Mouse (Mus musculus): Measurements from ENCODE around the gene Foxo1.

Gene Foxo1

DNA sequence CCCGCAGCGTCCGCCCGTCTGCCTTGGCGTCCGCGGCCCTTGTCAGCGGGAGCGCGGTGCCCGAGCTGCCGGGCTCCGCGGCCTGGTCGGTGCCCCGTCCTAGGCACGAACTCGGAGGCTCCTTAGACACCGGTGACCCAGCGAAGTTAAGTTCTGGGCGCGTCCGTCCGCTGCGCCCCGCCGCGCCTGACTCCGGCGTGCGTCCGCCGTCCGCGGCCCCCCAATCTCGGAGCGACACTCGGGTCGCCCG is 276 bp downstream of the Foxo1 start:
- DNase-seq (ENCODE audit: low spot score in 2 of 2) = no peak

DNA sequence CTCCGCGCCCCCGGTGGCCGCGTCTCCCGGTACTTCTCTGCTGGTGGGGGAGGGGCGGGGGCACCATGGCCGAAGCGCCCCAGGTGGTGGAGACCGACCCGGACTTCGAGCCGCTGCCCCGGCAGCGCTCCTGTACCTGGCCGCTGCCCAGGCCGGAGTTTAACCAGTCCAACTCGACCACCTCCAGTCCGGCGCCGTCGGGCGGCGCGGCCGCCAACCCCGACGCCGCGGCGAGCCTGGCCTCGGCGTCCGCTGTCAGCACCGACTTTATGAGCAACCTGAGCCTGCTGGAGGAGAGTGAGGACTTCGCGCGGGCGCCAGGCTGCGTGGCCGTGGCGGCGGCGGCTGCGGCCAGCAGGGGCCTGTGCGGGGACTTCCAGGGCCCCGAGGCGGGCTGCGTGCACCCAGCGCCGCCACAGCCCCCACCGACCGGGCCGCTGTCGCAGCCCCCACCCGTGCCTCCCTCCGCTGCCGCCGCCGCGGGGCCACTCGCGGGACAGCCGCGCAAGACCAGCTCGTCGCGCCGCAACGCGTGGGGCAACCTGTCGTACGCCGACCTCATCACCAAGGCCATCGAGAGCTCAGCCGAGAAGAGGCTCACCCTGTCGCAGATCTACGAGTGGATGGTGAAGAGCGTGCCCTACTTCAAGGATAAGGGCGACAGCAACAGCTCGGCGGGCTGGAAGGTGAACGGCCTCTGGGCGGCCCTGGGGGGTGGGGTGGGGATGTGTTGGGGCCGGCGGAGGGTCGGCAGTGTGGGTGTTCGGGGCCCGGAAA is 789 bp downstream of the Foxo1 start:
- peak; percentile 57 to 59 for DNase-seq (ENCODE audit: low spot score in 2 of 2)

DNA sequence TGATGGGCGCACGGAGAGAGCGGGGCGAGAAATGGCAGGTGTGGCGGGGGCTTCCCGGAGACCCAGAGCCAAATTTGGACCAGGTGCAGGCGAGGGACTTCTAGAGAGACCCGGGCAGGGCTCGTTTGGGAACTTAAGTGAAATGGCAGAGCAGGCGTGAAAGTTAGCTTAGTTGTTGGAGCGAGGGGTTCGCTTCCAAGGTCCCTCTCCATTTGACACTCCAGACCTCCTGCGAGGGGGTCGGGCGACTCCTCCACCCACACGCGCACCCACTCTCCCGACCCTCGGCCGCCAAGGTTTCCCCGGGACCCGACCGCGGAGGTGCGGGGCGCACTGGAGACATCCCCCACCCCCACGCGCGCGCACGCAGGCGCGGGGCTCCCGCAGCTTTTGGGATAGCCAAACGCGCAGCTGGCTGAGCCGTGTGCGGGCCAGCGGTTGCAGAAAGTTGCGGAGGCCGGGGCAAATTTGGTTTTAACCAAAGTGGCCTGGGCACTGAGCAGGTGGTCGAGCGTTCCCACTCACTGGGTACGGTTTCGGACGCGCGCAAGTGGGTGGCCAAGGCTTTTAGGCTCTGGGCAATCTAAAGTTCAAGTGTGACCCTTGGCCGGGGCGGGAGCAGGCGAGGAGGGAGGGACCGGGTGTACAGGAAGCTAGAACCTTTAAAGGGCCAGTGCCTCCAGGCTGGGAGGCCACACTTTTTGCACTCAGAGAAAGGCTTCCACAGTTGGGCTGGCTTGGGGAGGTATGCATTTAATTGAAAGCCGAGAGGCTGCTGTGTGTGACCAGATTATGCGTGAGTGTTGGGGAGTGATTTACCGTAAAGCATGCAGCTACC is 1.6 kb downstream of the Foxo1 start:
- DNase-seq (ENCODE audit: low spot score in 2 of 2) = peak; percentile 79 to 81

DNA sequence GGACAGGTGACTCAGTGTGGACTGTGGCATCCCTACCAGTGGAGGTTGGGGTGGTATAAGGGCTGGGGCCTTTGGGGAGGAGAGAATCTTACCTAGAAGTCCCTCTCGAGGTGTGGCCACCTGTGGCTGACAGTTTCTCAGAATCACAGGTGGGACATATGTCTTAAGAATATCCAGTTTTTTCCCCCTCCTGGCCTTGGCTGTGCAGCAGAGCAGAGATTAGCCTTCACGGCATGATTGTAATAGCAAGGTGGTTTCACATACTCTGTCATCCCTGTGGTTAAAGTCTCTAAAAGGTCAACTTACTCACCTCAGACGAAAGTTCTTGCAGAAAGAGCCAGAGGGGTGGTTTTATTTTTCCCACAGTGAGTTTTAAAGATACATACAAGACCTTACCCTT is 2.4 kb downstream of the Foxo1 start:
- no peak for DNase-seq (ENCODE audit: low spot score in 2 of 2)

DNA sequence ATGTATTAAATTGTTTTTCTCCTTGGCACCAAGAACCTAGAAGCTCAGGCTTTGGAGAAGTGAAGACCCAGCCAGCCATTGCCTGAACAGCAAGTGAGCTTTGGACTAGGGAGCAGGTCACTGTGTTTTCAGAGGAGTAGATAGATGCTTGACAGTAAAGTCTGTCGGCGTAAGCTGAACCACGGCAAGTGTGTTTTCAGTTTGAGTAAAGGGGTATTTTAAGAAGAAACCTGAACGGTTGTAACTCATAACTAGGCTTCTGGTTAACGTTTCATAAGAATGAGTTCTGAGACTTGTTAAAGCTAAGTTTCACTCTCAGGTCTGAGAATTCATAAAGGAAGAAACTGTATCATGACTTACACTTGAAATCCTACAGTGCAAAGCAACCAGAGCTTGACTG is 3.2 kb downstream of the Foxo1 start:
- no peak for DNase-seq (ENCODE audit: low spot score in 2 of 2)

DNA sequence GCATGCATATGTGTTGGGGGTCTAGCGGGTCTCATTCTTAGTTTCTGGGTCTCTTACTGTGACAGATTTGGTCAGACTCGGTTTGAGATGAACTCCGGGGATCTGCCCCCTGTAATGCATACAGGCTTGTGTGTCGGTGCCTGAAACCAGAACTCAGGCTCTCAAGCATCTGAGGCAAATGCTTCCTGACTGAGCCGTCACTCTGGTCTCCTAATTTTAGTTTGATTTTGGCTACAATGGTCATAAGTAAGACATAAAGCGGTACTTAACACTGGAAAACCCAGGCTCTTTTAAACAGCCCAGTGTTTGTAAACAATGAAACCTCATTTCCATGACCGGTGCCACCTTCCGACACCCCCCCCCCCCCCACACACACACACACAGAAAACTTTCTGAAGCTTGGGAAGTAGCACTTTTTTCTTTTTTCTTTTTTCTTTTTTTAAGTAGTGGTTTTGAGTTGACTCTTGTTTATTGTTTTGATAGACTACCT is 4.3 kb downstream of the Foxo1 start:
- DNase-seq (ENCODE audit: low spot score in 2 of 2) = no peak

DNA sequence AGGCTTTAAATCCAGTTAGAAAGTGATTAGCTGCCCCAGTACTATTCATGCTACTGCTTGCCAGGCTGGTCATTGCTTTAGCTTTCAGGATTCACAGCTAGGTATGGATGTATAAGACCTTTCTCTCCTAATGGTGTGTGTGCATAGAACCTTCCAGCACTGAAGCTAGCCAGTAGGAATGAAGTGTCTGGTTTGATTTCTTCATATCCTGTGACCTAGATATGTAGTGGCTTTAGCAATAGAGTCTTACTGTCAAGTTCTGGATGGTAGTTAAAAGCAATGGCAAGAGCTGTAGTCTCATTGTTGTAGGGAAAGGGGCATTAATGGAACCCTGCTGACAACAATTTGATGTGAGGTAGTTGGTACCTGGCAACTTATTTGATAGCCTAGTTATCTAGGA is 6.3 kb downstream of the Foxo1 start:
- DNase-seq (ENCODE audit: low spot score in 2 of 2) = no peak

DNA sequence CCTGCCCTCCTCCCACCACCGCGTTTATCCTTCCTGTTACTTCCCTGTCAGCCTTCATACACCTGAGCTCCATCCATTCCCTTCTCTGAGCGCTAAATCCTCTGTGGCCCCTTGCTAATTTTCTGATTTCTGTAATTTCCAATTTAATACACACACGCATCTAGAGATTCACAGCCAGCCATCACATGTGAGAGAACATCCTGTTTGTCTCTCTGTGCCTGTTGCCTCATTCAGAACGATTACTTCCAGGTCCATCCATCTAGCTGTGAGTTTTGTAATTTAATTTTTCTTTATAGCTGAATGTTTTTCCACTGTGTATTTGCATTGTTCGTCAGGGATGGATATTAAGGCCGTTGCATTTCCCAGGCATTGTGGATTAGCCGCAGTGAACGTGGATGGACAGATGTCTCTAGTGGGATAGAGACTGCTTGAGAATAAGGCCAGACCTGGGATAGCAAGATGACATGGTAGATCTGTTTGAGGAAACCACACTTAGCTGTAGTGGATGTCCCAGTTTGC is 7.0 kb downstream of the Foxo1 start:
- no peak for DNase-seq (ENCODE audit: low spot score in 2 of 2)

DNA sequence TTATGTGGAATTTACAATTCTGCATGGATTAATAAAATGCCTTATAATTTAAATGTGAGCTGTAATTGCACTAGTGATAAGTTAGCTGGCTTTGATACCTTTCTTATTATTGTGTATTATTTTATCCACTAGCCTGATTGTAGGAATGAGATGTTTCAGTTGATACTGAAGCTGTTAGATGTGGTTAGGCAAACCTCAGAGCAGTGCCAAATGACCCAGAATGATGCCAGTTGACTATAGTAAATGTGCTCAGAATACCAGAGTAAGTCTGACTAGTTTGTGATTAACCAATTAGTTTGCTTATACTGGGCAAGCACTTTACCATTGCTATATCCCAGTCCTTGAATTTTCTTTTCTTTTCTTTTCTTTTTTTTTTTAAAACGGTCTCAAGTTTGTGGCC is 12.5 kb downstream of the Foxo1 start:
- no peak for DNase-seq (ENCODE audit: low spot score in 2 of 2)

DNA sequence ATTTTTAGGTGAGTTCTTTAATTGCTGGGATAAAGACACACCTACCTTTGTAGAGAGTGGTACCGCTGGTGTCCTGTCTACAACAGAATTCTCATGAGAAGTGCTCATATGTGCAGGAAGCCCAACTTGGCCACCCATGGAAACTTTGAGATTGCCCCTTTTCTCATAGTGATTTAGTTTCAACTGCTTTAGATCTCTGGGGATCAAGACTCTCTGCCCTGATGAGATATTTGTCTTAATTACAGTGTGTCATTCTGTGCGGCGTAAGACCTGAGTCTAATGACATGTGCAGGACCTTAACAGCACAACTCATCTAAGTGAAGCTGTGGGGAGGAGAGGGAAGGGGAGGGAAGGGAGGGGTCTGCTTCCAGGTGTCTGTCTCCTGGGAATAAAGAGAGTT is 13.7 kb downstream of the Foxo1 start:
- no peak for DNase-seq (ENCODE audit: low spot score in 2 of 2)

DNA sequence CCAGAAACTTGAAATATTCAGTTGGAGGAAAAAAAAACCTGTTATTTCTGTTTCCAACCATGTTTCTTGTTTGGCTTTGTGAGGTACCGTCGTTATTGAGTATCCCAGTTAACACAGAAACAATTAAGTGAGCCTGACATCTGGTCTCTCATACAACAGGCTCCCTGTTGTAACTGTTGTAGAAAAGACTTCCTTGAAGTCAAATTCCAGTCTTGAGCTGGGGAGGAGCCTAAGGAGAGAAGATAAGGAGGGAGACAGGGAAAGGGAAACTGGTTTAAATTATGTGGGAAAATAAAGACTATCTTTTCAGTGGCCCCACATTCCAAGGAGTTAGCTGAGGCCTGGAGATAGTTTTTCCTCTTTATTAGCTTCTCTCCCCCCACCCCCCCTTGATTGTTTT is 14.2 kb downstream of the Foxo1 start:
- no peak for DNase-seq (ENCODE audit: low spot score in 2 of 2)

DNA sequence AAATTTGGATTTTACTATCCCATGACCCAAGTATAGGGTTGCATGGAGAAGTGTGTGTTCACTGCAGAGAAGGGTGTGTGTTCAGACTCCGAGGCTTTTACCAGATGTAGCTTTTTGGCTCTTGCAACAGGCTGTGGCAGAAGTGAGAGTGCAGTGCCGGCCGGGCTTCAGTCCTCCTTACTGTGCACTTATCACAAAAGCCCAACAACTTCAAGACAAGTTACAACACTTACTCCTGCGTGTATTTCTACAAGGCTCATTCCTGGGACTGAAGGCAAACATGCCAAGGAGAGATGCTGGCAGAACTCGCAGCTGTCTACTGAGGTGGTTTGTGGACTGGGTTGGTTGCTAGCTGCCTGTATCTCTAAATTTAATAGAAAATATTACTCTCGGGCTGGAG is 15.4 kb downstream of the Foxo1 start:
- no peak for DNase-seq (ENCODE audit: low spot score in 2 of 2)

DNA sequence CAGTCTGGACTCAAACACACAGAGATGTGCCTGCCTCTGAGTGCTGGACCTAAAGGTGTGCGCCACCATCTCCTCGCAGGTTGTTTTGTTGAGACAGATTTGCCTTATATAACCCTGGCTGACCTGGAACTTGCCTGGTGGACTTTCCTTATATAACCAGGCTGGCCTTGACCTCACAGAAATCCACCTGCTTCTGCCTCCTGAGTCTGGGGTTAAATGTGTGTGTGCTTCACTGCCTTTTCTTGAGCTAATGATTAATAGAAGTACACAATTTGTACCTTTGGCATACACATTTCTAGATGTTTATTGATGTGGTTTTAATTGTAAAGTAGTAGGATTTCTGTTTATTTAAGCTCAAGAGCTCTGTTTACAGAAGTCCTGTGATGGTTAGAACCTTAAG is 22.7 kb downstream of the Foxo1 start:
- DNase-seq (ENCODE audit: low spot score in 2 of 2) = no peak

DNA sequence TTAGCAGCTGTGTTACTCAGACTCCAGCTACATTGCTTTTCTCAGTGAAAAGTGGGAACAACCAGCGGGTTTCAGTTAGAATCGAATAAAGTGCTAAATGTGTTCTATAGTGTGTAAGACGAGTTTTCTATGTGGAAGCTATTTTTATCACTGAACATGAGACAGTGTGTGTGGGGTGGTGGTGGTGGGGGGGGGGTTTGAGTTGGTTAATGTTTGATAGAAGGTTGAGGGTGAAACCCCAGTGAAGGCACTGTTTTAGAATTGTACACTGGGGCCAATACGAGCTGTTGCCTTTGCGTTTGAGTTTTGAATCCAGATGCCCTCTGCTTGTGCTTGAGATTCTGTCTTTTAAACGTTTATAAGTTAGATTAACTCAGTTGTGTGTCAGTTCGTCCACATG is 24.4 kb downstream of the Foxo1 start:
- DNase-seq (ENCODE audit: low spot score in 2 of 2) = no peak

DNA sequence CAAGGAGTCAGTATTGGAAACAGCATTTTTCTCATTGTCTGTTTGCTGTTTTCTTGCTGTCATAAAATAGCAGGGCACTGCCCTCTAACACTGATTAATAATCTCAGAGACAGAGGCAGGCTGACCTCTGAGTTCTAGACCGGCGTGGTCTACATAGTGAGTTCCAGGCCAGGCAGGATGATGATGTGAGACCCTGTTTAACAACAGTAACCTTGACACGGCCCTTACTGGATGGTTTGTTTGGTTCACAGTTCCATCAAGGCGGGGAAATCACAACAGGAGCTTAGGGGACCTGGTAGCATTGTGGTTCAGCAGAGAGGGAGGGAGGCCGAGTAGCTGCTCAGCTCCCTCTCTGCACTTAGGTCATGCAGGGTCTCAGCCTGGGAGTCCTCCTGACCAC is 25.8 kb downstream of the Foxo1 start:
- no peak for DNase-seq (ENCODE audit: low spot score in 2 of 2)

DNA sequence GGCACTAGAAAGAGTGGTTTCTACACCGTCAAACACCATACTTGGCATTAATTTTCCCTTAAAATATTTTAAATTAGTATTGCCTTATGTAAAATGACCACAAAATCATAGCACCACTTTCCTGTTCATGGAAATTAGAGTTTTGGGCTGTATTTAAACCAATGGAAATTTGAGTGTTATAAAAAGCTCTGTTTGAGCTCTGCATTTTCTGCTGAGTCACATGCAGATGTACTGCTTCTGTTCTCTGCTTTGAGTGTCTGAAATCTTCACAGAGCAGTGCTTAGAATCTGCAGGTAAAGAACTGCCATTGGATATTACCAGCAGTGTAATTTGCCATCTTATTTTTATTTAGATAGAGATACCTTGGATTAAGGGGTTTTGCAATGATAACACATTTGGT is 27.6 kb downstream of the Foxo1 start:
- DNase-seq (ENCODE audit: low spot score in 2 of 2) = no peak

DNA sequence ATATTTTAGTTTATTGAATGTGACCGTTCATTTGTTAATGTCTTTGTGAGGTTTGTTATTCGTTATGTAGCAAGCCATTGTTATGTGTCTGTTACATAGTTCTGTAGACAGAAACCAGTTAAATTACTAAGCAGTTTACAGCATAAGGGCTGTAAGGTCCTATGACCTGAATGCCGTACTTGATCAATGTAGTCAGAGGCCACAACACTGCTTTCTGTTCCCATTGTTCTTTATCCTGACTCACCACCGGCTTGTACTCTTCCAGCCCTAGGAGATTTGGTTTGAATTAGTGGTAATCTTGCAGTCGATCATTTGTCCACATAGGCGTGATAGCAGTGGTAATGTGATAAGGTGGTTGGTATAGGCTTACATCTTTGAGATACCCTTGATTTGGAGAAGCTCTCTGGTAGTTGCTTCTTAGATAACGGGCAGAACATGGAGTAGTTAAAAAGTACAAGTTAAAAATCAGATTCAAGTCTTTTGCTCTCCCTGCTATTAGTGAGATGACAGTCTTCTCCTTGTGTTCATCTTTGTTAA is 28.2 kb downstream of the Foxo1 start:
- DNase-seq (ENCODE audit: low spot score in 2 of 2) = no peak

DNA sequence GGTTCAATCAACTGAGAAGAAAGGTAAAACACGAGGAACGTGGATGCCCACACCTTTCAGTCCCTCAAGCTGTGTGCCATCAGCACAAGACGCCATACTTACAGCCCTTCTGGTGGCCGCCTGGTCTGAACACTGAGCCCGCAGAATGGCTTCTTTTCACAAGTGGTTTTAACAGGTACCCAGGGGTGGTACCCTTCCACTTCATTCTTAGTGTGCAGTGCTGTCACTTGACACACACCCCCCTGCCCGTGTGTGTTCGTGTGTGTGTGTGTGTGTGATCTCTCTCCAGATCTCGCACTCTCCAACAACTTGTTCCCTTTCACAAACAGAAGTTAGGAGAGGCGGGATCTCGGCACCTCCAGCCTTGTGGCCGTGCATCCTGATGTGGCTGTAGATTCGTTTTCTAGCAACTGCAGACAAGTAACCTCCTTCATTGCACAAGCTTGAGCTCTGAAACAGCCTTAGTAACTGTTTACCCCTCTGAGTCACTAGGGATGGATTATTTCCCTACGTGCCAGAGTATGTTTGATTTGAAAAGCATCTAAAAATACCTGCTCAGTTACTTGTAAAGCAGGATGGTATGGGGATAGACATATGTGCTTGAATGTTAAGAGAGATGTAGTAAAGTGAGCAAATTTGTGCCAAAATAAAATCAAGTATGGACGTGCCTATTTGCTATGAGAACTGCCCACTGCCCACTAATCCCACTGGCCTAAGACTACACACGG is 29.3 kb downstream of the Foxo1 start:
- no peak for DNase-seq (ENCODE audit: low spot score in 2 of 2)

DNA sequence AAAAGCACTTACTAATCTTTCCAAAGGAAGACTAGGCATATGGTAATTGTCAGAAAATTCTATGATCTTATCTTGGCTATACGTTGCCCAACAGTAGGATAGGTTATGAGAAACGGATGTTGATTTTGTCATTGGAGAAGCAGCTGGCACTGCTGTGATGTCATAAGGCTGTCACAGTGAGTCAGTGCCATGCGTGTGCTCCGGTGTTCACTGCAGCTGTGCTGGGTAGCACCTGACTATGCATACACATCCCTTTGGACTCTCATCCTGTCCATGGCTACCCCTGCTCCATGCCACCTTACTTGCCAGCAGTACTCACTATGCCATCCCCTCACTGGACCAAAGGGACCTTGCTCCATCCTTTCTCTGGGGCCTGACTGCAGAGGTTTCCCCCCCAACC is 30.5 kb downstream of the Foxo1 start:
- no peak for DNase-seq (ENCODE audit: low spot score in 2 of 2)

DNA sequence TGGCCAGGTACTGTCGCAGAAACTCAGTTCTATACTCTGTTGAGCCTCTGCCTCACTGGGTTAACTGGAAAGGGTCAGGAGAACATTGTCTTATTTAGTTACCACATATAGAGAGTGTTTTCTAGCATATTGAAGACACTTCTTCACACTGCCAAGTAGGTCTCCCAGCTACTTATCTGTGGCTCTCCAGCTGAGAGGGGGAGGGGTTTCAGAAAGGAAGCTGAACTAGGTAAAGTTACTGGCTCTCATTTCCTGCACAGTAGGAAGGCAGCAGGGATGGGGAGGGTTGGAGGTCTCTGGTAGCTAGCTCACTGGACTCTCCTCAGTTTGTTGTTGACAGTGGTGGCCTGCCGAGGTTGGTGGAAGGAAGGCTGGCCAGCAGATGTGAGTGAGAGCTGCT is 31.2 kb downstream of the Foxo1 start:
- DNase-seq (ENCODE audit: low spot score in 2 of 2) = peak; percentile 22 to 30

DNA sequence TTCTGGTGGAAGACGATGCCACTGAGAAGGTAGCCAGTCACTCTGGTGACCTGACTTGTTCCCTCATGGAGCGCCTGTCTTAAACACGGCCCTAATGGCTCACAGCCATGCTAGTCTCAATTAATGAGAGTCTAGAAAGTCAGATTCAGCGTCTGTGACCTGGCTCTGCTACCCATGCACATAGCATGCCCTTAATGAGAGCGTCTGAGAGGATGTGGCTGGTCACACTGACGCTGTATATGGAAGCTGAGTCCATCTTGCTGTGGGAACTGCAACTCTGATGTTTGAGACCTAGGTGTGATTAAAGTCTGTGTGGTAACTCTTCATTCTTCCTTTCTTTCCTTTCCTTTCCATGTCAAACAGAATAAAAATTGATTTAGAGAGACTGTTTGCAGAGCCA is 32.4 kb downstream of the Foxo1 start:
- no peak for DNase-seq (ENCODE audit: low spot score in 2 of 2)

DNA sequence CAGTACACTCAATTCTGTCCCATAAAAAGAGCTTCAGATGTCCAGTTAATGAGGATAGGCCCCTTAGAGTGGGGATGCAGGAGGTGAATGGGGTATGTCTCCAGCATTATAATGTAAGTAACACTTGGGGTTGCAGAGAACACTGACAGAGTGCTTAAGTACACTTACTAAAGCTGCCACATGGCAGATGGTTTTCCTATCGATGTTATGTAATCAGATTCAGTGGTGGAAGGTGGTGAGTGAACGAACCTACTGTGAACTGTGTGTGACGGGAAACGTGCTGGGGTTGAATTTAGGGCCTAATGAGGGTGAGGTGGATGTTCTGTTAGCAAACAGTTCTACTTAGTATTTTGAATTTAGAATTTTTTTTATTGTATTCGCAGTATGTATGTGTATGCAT is 35.2 kb downstream of the Foxo1 start:
- no peak for DNase-seq (ENCODE audit: low spot score in 2 of 2)
